Mouse (Mus musculus): ENCODE data around the gene Mrpl24. TPM values are rescaled to one million over a fixed set of nuclear protein-coding genes. Genes with fewer than 3 reads are reported as not detected.

The Mrpl24 gene
- total RNA-seq, 2 experiments from 2014 or later: 119 to 195 TPM

Other genes with a start within 250 kb of the Mrpl24 start
- not detected in 2 replicates for gene Lrrc71, start 170.9 kb upstream of the Mrpl24 start, total RNA-seq (2015)
- 0.03 TPM in 1 of 2 replicates, not detected in the other for gene Lrrc71, start 170.9 kb upstream of the Mrpl24 start, total RNA-seq (2017)
- gene Ntrk1, start 124.3 kb upstream of the Mrpl24 start, total RNA-seq (2015): not detected in 2 replicates
- gene Ntrk1, start 124.3 kb upstream of the Mrpl24 start, total RNA-seq (2017): not detected in 2 replicates
- 0.05 TPM in 1 of 2 replicates, not detected in the other for gene Insrr, start 122.6 kb upstream of the Mrpl24 start, total RNA-seq (2015)
- gene Insrr, start 122.6 kb upstream of the Mrpl24 start, total RNA-seq (2017): not detected in 2 replicates
- 3.4 and 4.3 TPM in 2 replicates for gene Pear1, start 95.2 kb upstream of the Mrpl24 start, total RNA-seq (2015)
- 0.46 and 3.4 TPM in 2 replicates for gene Pear1, start 95.2 kb upstream of the Mrpl24 start, total RNA-seq (2017)
- 0.12 TPM in 1 of 2 replicates, not detected in the other for gene Sh2d2a, start 72.8 kb upstream of the Mrpl24 start, total RNA-seq (2015)
- gene Sh2d2a, start 72.8 kb upstream of the Mrpl24 start, total RNA-seq (2017): not detected in 2 replicates
- 24.5 and 25.6 TPM in 2 replicates for gene Prcc, start 33.9 kb upstream of the Mrpl24 start, total RNA-seq (2015)
- gene Prcc, start 33.9 kb upstream of the Mrpl24 start, total RNA-seq (2017): 28.9 and 31.3 TPM in 2 replicates
- gene Hdgf, start 13.2 kb upstream of the Mrpl24 start, total RNA-seq (2015): 281 and 308 TPM in 2 replicates
- 348 and 456 TPM in 2 replicates for gene Hdgf, start 13.2 kb upstream of the Mrpl24 start, total RNA-seq (2017)
- 45.2 and 51.0 TPM in 2 replicates for gene Isg20l2, start 10.8 kb downstream of the Mrpl24 start, total RNA-seq (2015)
- 41.1 and 51.0 TPM in 2 replicates for gene Isg20l2, start 10.8 kb downstream of the Mrpl24 start, total RNA-seq (2017)
- gene Rrnad1, start 11.2 kb downstream of the Mrpl24 start, total RNA-seq (2015): 10.3 and 11.1 TPM in 2 replicates
- gene Rrnad1, start 11.2 kb downstream of the Mrpl24 start, total RNA-seq (2017): 13.2 and 16.2 TPM in 2 replicates
- not detected in 2 replicates for gene Crabp2, start 29.2 kb downstream of the Mrpl24 start, total RNA-seq (2015)
- gene Crabp2, start 29.2 kb downstream of the Mrpl24 start, total RNA-seq (2017): not detected in 2 replicates
- 0.02 TPM in 1 of 2 replicates, not detected in the other for gene Nes, start 51.6 kb downstream of the Mrpl24 start, total RNA-seq (2015)
- gene Nes, start 51.6 kb downstream of the Mrpl24 start, total RNA-seq (2017): 0.20 TPM in 1 of 2 replicates, not detected in the other
- not detected in 2 replicates for gene Bcan, start 80.7 kb downstream of the Mrpl24 start, total RNA-seq (2015)
- gene Bcan, start 80.7 kb downstream of the Mrpl24 start, total RNA-seq (2017): not detected in 2 replicates
- not detected in 2 replicates for gene Hapln2, start 108.1 kb downstream of the Mrpl24 start, total RNA-seq (2015)
- gene Hapln2, start 108.1 kb downstream of the Mrpl24 start, total RNA-seq (2017): not detected in 2 replicates
- 34.2 and 38.7 TPM in 2 replicates for gene Gpatch4, start 123.6 kb downstream of the Mrpl24 start, total RNA-seq (2015)
- 49.2 and 51.8 TPM in 2 replicates for gene Gpatch4, start 123.6 kb downstream of the Mrpl24 start, total RNA-seq (2017)
- gene Naxe, start 139.0 kb downstream of the Mrpl24 start, total RNA-seq (2015): 44.2 and 67.8 TPM in 2 replicates
- gene Naxe, start 139.0 kb downstream of the Mrpl24 start, total RNA-seq (2017): 39.6 and 41.4 TPM in 2 replicates
- not detected in 2 replicates for gene Ttc24, start 158.8 kb downstream of the Mrpl24 start, total RNA-seq (2015)
- not detected in 2 replicates for gene Ttc24, start 158.8 kb downstream of the Mrpl24 start, total RNA-seq (2017)
- 14.1 and 14.2 TPM in 2 replicates for gene Iqgap3, start 162.5 kb downstream of the Mrpl24 start, total RNA-seq (2015)
- gene Iqgap3, start 162.5 kb downstream of the Mrpl24 start, total RNA-seq (2017): 21.4 and 22.0 TPM in 2 replicates
- gene Mef2d, start 222.9 kb downstream of the Mrpl24 start, total RNA-seq (2015): 82.5 and 95.7 TPM in 2 replicates
- gene Mef2d, start 222.9 kb downstream of the Mrpl24 start, total RNA-seq (2017): 49.6 and 52.8 TPM in 2 replicates

All from megakaryocyte progenitor cell, adult 5-6 weeks (primary cell).